Mouse (Mus musculus) MEL (cell line): ENCODE measurements at regions not wholly inside any gene's neighbourhood (a gene's known extent, or its start where the extent isn't known, plus 50 kb on each side); places are given as distances from the start of the nearest gene placed in this dataset.

Experiments used
- BHLHE40 ChIP-seq: IDR thresholded peaks from 2 replicates; pipeline ENCODE4 v1.6.1; 2012; ENCODE audit warnings: low read depth, mild to moderate bottlenecking, inconsistent platforms, low read length, improper control_type of control experiment, borderline replicate concordance
- CTCF ChIP-seq, 3 experiments: IDR thresholded peaks in 2 of 3; conservative IDR thresholded peaks in 1 of 3; 2 replicates each; pipeline ENCODE4 v1.5.1; 2011 to 2012; ENCODE audit warnings: low read length in 3 of 3, low read depth in 2 of 3, mild to moderate bottlenecking in 2 of 3, improper control_type of control experiment in 1 of 3, inconsistent platforms in 1 of 3, mixed read lengths in 1 of 3, moderate library complexity in 1 of 3; ENCODE audit not compliant: control insufficient read depth in 1 of 3, insufficient read depth in 1 of 3, poor library complexity in 1 of 3, severe bottlenecking in 1 of 3
- ELF1 ChIP-seq: IDR thresholded peaks from 2 replicates; pipeline ENCODE4 v1.6.1; 2014; ENCODE audit warnings: low read depth, mild to moderate bottlenecking, inconsistent platforms, low read length, improper control_type of control experiment, moderate library complexity
- GATA1 ChIP-seq: IDR thresholded peaks from 2 replicates; pipeline ENCODE4 v1.6.1; 2011; ENCODE audit warnings: low read depth, low read length, improper control_type of control experiment
- JUND ChIP-seq: IDR thresholded peaks from 2 replicates; pipeline ENCODE4 v1.6.1; 2011; ENCODE audit warnings: low read depth, mild to moderate bottlenecking, improper control_type of control experiment, low read length
- MAX ChIP-seq: IDR thresholded peaks from 2 replicates; pipeline ENCODE4 v1.6.1; 2011; ENCODE audit warnings: low read length, improper control_type of control experiment
- POLR2A ChIP-seq, 2 experiments: IDR thresholded peaks; 2 replicates each; pipeline ENCODE4 v1.6.1; 2011 to 2012; ENCODE audit warnings: low read length in 2 of 2, mild to moderate bottlenecking in 2 of 2, control low read depth in 1 of 2, improper control_type of control experiment in 1 of 2, low read depth in 1 of 2, moderate library complexity in 1 of 2; ENCODE audit not compliant: control insufficient read depth in 1 of 2, insufficient read depth in 1 of 2, poor library complexity in 1 of 2
- POLR2AphosphoS2 ChIP-seq: IDR thresholded peaks from 2 replicates; pipeline ENCODE4 v1.6.1; 2011; ENCODE audit warnings: low read length, improper control_type of control experiment
- TAL1 ChIP-seq: IDR thresholded peaks from 2 replicates; pipeline ENCODE4 v1.6.1; 2012; ENCODE audit warnings: mild to moderate bottlenecking, inconsistent platforms, low read length, moderate library complexity, mixed read lengths
- USF1 ChIP-seq: IDR thresholded peaks from 2 replicates; pipeline ENCODE4 v1.6.1; 2014; ENCODE audit warnings: low read depth, mild to moderate bottlenecking, inconsistent platforms, low read length, improper control_type of control experiment, moderate library complexity

DNA sequence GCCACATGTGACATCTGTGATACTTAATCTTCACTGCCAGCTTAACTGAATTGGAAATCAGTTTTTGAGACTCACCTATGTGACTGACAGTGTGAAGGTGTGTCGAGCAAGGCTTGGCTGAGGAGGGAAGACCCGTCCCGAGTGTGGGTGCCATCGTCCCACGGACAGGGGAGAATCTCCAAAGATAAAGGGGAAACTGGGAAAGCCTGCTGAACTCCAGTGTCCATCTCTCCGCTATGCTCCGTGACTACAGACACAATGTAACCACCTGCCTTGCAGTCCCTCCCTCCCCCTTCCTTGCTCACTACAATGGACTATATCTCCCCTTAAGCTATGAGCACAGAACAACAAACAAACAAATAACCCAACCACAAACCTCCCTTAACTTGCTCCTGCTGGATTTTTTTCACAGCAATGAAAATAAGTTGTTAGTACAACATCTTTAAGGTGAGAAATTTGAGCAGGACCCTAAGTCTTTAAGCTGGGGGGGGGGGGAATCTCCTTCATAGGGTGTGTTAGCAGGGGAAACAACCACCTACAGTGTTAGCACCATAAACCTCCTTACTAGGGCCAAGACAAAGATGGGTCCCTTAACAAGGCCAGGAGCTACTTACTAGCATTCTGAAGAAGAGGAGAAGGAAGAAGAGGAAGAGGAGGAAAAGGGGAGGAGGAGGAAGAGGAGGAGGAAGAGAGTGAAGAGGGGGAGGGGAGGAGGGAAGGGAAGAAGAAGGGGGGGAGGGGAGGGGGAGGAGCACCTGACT is 144.0 kb upstream of the Nfe2l3 start:
- no peak for TF ChIP-seq ELF1
- TF ChIP-seq GATA1 = no peak
- no peak for TF ChIP-seq POLR2A (IDR thresholded peaks at IDR 0.05; ENCODE audit: control insufficient read depth in 1 of 2, insufficient read depth in 1 of 2, low read depth in 1 of 2, low read length in 2 of 2, poor library complexity in 1 of 2)
- TF ChIP-seq BHLHE40 = no peak
- TF ChIP-seq POLR2AphosphoS2 = no peak
- TF ChIP-seq CTCF (IDR thresholded peaks at IDR 0.05 in 2 of 3, conservative IDR thresholded peaks at IDR 0.05 in 1 of 3; ENCODE audit: control insufficient read depth in 1 of 3, insufficient read depth in 1 of 3, low read depth in 2 of 3, low read length in 3 of 3, poor library complexity in 1 of 3, severe bottlenecking in 1 of 3) = no peak
- no peak for TF ChIP-seq USF1
- no peak for TF ChIP-seq TAL1
- TF ChIP-seq MAX = no peak
- TF ChIP-seq JUND = no peak
